Mouse (Mus musculus) right cerebral cortex, postnatal 4 days (tissue): ENCODE measurements around the gene Tshz3.

Experiments
- DNase-seq: peaks from one replicate; pipeline ENCODE4 v3.0.0-alpha.2; 2022

Gene Tshz3

GRCm38 (mm10) chr7:36796392-36797187 is 98.7 kb downstream of the Tshz3 start:
- DNase-seq: no peak
